Mouse (Mus musculus): ENCODE data around the gene Stk19. TPM values are rescaled to one million over a fixed set of nuclear protein-coding genes. Genes with fewer than 3 reads are reported as not detected.

Gene Stk19
- polyA plus RNA-seq (2012; rRNA removed): 15.6 and 17.8 TPM in 2 replicates

DNA sequence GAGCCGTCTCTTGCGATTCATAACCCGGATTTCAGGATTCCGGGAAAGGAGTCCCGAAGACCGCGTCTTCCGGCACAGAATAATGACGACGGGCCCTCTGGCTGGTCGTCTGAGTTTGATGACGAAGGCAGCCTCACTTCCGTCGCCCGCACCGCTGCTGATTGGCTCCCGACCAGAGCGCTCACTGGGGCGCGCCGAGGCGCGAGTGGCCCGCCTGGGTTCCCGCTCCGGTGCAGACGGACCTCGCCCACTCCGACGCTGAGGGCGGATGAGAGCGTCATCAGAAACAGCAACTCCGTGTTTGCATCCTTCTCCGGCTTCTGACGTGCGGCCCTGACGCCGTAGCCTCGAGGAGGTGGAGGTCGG lies at the start of gene Stk19, which contains the start of gene Dxo:
Stk19 (minus strand) TSS at position 90 of the 366 bp plus-strand sequence.
Dxo (plus strand) TSS at position 164 of the 366 bp plus-strand sequence.

DNA sequence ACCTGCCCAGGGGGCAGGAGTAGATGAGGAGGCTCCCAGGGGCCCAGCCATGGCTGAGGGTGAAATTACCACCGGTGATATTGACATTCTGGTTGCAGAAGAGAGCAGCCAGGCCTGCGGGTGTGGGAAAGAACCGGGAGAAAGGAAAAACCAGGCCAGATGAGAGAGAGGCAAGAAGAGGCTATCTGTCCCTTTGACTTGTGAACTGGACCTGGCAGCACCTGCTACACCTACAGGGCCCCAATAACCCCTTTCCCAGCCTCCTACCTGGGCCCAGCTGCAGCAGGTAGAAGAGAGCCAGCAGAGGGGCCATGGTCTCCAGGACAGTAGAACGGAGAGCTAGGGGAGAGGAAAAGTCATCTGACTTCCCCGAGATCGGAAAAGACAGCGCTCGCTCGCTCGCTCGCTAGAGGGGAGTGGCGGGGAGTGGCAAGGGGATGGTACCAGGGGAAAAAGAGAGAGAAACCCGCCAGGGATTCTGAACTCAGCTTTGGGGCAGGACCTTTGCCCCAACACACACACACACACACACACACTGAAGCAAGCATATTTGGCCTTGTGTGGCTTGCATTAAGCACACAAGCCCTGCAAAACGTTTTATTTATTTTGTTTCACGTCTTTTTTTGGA lies 45.1 kb upstream of the Stk19 start, which contains the start of gene Gm20547:
Gm20547 (minus strand) TSS at position 360 of the 628 bp plus-strand sequence.

GRCm38 (mm10) chr17:34879336-34879879 lies 42.7 kb upstream of the Stk19 start, which contains the start of gene Zbtb12:
Gene Zbtb12, plus strand, starts transcription at chr17:34879483.

GRCm38 (mm10) chr17:34862416-34863081 lies 25.8 kb upstream of the Stk19 start, which contains the start of gene Cfb:
Gene Cfb, minus strand, starts transcription at chr17:34862518.

GRCm38 (mm10) chr17:34849722-34850516 lies 13.2 kb upstream of the Stk19 start, which contains the start of the genes Skiv2l and Nelfe:
Gene Skiv2l, minus strand, starts transcription at chr17:34850210.
Gene Nelfe, plus strand, starts transcription at chr17:34850391.

GRCm38 (mm10) chr17:34804301-34804700 lies 32.4 kb downstream of the Stk19 start, which contains the start of gene Cyp21a1:
Gene Cyp21a1, minus strand, starts transcription at chr17:34804561.

Other genes starting within 250 kb of the Stk19 start
- 3.5 and 4.0 TPM in 2 replicates for gene Gpsm3, start 247.1 kb downstream of the Stk19 start, polyA plus RNA-seq (2012; rRNA removed)
- gene Pbx2, start 245.7 kb downstream of the Stk19 start, polyA plus RNA-seq (2012; rRNA removed): 21.8 and 22.1 TPM in 2 replicates
- gene Ager, start 239.1 kb downstream of the Stk19 start, polyA plus RNA-seq (2012; rRNA removed): 1.3 and 1.4 TPM in 2 replicates
- gene Rnf5, start 233.3 kb downstream of the Stk19 start, polyA plus RNA-seq (2012; rRNA removed): 49.5 and 53.6 TPM in 2 replicates
- 29.1 and 33.0 TPM in 2 replicates for gene Agpat1, start 232.7 kb downstream of the Stk19 start, polyA plus RNA-seq (2012; rRNA removed)
- 0.37 and 0.54 TPM in 2 replicates for gene Egfl8, start 221.0 kb downstream of the Stk19 start, polyA plus RNA-seq (2012; rRNA removed)
- gene Ppt2, start 208.4 kb downstream of the Stk19 start, polyA plus RNA-seq (2012; rRNA removed): 8.7 and 11.0 TPM in 2 replicates
- gene Prrt1, start 207.4 kb downstream of the Stk19 start, polyA plus RNA-seq (2012; rRNA removed): 0.02 and 0.03 TPM in 2 replicates
- gene Fkbpl, start 192.2 kb downstream of the Stk19 start, polyA plus RNA-seq (2012; rRNA removed): 1.6 and 1.7 TPM in 2 replicates
- 13.3 and 14.6 TPM in 2 replicates for gene Atf6b, start 189.8 kb downstream of the Stk19 start, polyA plus RNA-seq (2012; rRNA removed)
- gene Tnxb, start 166.4 kb downstream of the Stk19 start, polyA plus RNA-seq (2012; rRNA removed): 0.14 and 0.15 TPM in 2 replicates
- gene C4b, start 93.1 kb downstream of the Stk19 start, polyA plus RNA-seq (2012; rRNA removed): 2.5 and 3.3 TPM in 2 replicates
- 0.03 TPM in 1 of 2 replicates, not detected in the other for gene Cyp21a1, start 32.4 kb downstream of the Stk19 start, polyA plus RNA-seq (2012; rRNA removed)
- gene Dxo, start 74 bp upstream of the Stk19 start, polyA plus RNA-seq (2012; rRNA removed): 22.0 and 28.0 TPM in 2 replicates
- gene Skiv2l, start 13.3 kb upstream of the Stk19 start, polyA plus RNA-seq (2012; rRNA removed): 19.0 and 22.2 TPM in 2 replicates
- gene Nelfe, start 13.4 kb upstream of the Stk19 start, polyA plus RNA-seq (2012; rRNA removed): 43.8 and 44.0 TPM in 2 replicates
- 157 and 169 TPM in 2 replicates for gene Cfb, start 25.6 kb upstream of the Stk19 start, polyA plus RNA-seq (2012; rRNA removed)
- gene Zbtb12, start 42.5 kb upstream of the Stk19 start, polyA plus RNA-seq (2012; rRNA removed): 5.7 and 6.1 TPM in 2 replicates
- gene Gm20547, start 45.1 kb upstream of the Stk19 start, polyA plus RNA-seq (2012; rRNA removed): not detected in 2 replicates
- gene C2, start 61.3 kb upstream of the Stk19 start, polyA plus RNA-seq (2012; rRNA removed): 14.2 and 18.4 TPM in 2 replicates
- 27.3 and 28.0 TPM in 2 replicates for gene Ehmt2, start 61.5 kb upstream of the Stk19 start, polyA plus RNA-seq (2012; rRNA removed)
- 1.1 and 1.3 TPM in 2 replicates for gene Slc44a4, start 77.5 kb upstream of the Stk19 start, polyA plus RNA-seq (2012; rRNA removed)
- 8.4 and 10.5 TPM in 2 replicates for gene Neu1, start 94.3 kb upstream of the Stk19 start, polyA plus RNA-seq (2012; rRNA removed)
- 1.1 and 1.3 TPM in 2 replicates for gene Hspa1b, start 122.3 kb upstream of the Stk19 start, polyA plus RNA-seq (2012; rRNA removed)
- not detected in 2 replicates for gene Gm20481, start 133.0 kb upstream of the Stk19 start, polyA plus RNA-seq (2012; rRNA removed)
- gene Hspa1a, start 135.2 kb upstream of the Stk19 start, polyA plus RNA-seq (2012; rRNA removed): 0.58 and 0.67 TPM in 2 replicates
- 0.02 TPM in 2 replicates for gene Hspa1l, start 135.8 kb upstream of the Stk19 start, polyA plus RNA-seq (2012; rRNA removed)
- gene Lsm2, start 144.9 kb upstream of the Stk19 start, polyA plus RNA-seq (2012; rRNA removed): 106 and 129 TPM in 2 replicates
- 58.0 and 65.7 TPM in 2 replicates for gene Vars, start 164.0 kb upstream of the Stk19 start, polyA plus RNA-seq (2012; rRNA removed)
- 0.12 and 0.20 TPM in 2 replicates for gene Vwa7, start 179.6 kb upstream of the Stk19 start, polyA plus RNA-seq (2012; rRNA removed)
- gene Sapcd1, start 191.1 kb upstream of the Stk19 start, polyA plus RNA-seq (2012; rRNA removed): 2.0 TPM in 2 replicates
- 3.3 and 4.1 TPM in 2 replicates for gene Msh5, start 209.8 kb upstream of the Stk19 start, polyA plus RNA-seq (2012; rRNA removed)
- 70.1 and 85.9 TPM in 2 replicates for gene Clic1, start 213.0 kb upstream of the Stk19 start, polyA plus RNA-seq (2012; rRNA removed)
- gene Ddah2, start 222.1 kb upstream of the Stk19 start, polyA plus RNA-seq (2012; rRNA removed): 11.1 and 13.5 TPM in 2 replicates
- 0.21 and 0.24 TPM in 2 replicates for gene Ly6g6c, start 228.4 kb upstream of the Stk19 start, polyA plus RNA-seq (2012; rRNA removed)
- gene Mpig6b, start 229.2 kb upstream of the Stk19 start, polyA plus RNA-seq (2012; rRNA removed): 1.8 and 2.7 TPM in 2 replicates
- gene Ly6g6e, start 240.0 kb upstream of the Stk19 start, polyA plus RNA-seq (2012; rRNA removed): 0.03 and 0.15 TPM in 2 replicates
- gene Ly6g6d, start 241.1 kb upstream of the Stk19 start, polyA plus RNA-seq (2012; rRNA removed): 0.66 and 0.76 TPM in 2 replicates
- 4.6 TPM in 2 replicates for gene Ly6g6f, start 248.7 kb upstream of the Stk19 start, polyA plus RNA-seq (2012; rRNA removed)